Mouse (Mus musculus) macrophage (primary cell): Measurements from ENCODE around the gene Aicda. TPM values are rescaled to one million over a fixed set of nuclear protein-coding genes. Genes with fewer than 3 reads are reported as not detected.
A peak's percentile ranks its signal among the peaks of the same experiment; 100 is the strongest.
"Not testable (repeated sequence)": the region's sequence is repeated elsewhere in the genome, so short reads cannot be mapped to it uniquely, and the experiment has no call there.

ENCODE experiments used
- H3K27ac ChIP-seq: fragments of 350-480 bp; formaldehyde crosslinking; 2 replicates; pipeline ENCODE4 v1.9.0; 2021
- H3K36me3 ChIP-seq: fragments of 350-480 bp; formaldehyde crosslinking; 2 replicates; pipeline ENCODE4 v1.9.0; 2021; ENCODE audit errors: inconsistent target
- H3K4me3 ChIP-seq: fragments of 350-480 bp; formaldehyde crosslinking; 2 replicates; pipeline ENCODE4 v1.9.0; 2021; ENCODE audit errors: inconsistent target
- H3K79me2 ChIP-seq: fragments of 350-480 bp; formaldehyde crosslinking; 2 replicates; pipeline ENCODE4 v1.9.0; 2021; ENCODE audit errors: inconsistent target
- WGBS: methylation state at CpG from one replicate; pipeline ENCODE4 v1.1.7; 2026; ENCODE audit warnings: inconsistent platforms; ENCODE audit not compliant: missing documents; 5-methylcytosine and 5-hydroxymethylcytosine counted together
- polyA plus RNA-seq: library from polyadenylated mRNA; stranded (reverse); fragments of 250-400 nt; gene quantifications from 3 replicates; pipeline ENCODE4 v1.2.4, GENCODE M21; 2018; ENCODE audit warnings: inconsistent platforms

Gene Aicda
- polyA plus RNA-seq, 1 experiment from 2014 or later: 0.13 TPM

GRCm38 (mm10) chr6:122534032-122534431 is 19.6 kb upstream of the Aicda start:
- Histone ChIP-seq H3K27ac (no peak overlapping the region), H3K36me3 (no peaks in the 10 kb centered on the region), H3K79me2 (no peaks in the 10 kb centered on the region), H3K4me3 (no peak overlapping the region)
- 37% methylated on average over 3 of the region's 3 CpGs for WGBS

- no peaks in the 10 kb centered on the region for H3K79me2 ChIP-seq
- H3K4me3 ChIP-seq: no peak overlapping the region
- H3K36me3 ChIP-seq: no peaks in the 10 kb centered on the region
- no peak overlapping the region for H3K27ac ChIP-seq
- WGBS: 95% methylated on average over 9 of the region's 9 CpGs
These were observed 14.0 kb upstream of the Aicda start for GRCm38 (mm10) chr6:122539564-122539963.

GRCm38 (mm10) chr6:122542459-122542858 is 11.1 kb upstream of the Aicda start:
- not testable (repeated sequence) for H3K27ac ChIP-seq, H3K4me3 ChIP-seq, H3K36me3 ChIP-seq, H3K79me2 ChIP-seq
- 81% methylated on average over 5 of the region's 5 CpGs for WGBS

- Histone ChIP-seq H3K4me3 (no peak overlapping the region), H3K79me2 (no peaks in the 10 kb centered on the region), H3K36me3 (no peaks in the 10 kb centered on the region), H3K27ac (no peak overlapping the region)
- WGBS: 75% methylated on average over 5 of the region's 5 CpGs
These were observed 10.0 kb upstream of the Aicda start for GRCm38 (mm10) chr6:122543574-122543973.

- Histone ChIP-seq H3K36me3 (no peaks in the 10 kb centered on the region), H3K27ac (no peak overlapping the region), H3K4me3 (no peak overlapping the region), H3K79me2 (no peaks in the 10 kb centered on the region)
- 100% methylated on average over 1 of the region's 1 CpGs for WGBS
These were observed 8.9 kb upstream of the Aicda start for GRCm38 (mm10) chr6:122544672-122545071.

GRCm38 (mm10) chr6:122545289-122545882 is 8.2 kb upstream of the Aicda start:
- Histone ChIP-seq H3K4me3 (no peak overlapping the region), H3K79me2 (no peaks in the 10 kb centered on the region), H3K27ac (no peak overlapping the region; the same call in 1 of the 2 replicates)

GRCm38 (mm10) chr6:122545948-122546347 is 7.7 kb upstream of the Aicda start:
- no peaks in the 10 kb centered on the region for H3K79me2 ChIP-seq
- H3K36me3 ChIP-seq: no peaks in the 10 kb centered on the region
- H3K4me3 ChIP-seq: no peak overlapping the region
- no peak overlapping the region for H3K27ac ChIP-seq
- 84% methylated on average over 10 of the region's 10 CpGs for WGBS

More at GRCm38 (mm10) chr6:122545289-122545882, 8.2 kb upstream of the Aicda start:
- no peaks in the 10 kb centered on the region for H3K36me3 ChIP-seq
- 5% methylated on average over 9 of the region's 9 CpGs for WGBS

GRCm38 (mm10) chr6:122554102-122554501 is 501 bp downstream of the Aicda start:
- Histone ChIP-seq H3K27ac (no peak overlapping the region), H3K36me3 (no peaks in the 10 kb centered on the region), H3K4me3 (no peak overlapping the region), H3K79me2 (no peaks in the 10 kb centered on the region)
- WGBS: 56% methylated on average over 6 of the region's 6 CpGs

GRCm38 (mm10) chr6:122555266-122555665 is 1.7 kb downstream of the Aicda start:
- H3K79me2 ChIP-seq: no peaks in the 10 kb centered on the region
- H3K4me3 ChIP-seq: no peak overlapping the region
- WGBS: 59% methylated on average over 6 of the region's 7 CpGs
- H3K27ac ChIP-seq: no peak overlapping the region
- H3K36me3 ChIP-seq: no peaks in the 10 kb centered on the region

GRCm38 (mm10) chr6:122556959-122557561 is 3.5 kb downstream of the Aicda start:
- no peaks in the 10 kb centered on the region for H3K36me3 ChIP-seq
- WGBS: 11% methylated on average over 14 of the region's 15 CpGs
- H3K27ac ChIP-seq: no peak overlapping the region
- H3K79me2 ChIP-seq: no peaks in the 10 kb centered on the region
- H3K4me3 ChIP-seq: no peak overlapping the region

GRCm38 (mm10) chr6:122560427-122560826 is 6.8 kb downstream of the Aicda start:
- 5% methylated on average over 12 of the region's 17 CpGs for WGBS
- Histone ChIP-seq H3K4me3 (no peak overlapping the region), H3K79me2 (no peaks in the 10 kb centered on the region), H3K27ac (no peak overlapping the region), H3K36me3 (no peaks in the 10 kb centered on the region)

- no peaks in the 10 kb centered on the region for H3K79me2 ChIP-seq
- 85% methylated on average over 20 of the region's 20 CpGs for WGBS
- H3K27ac ChIP-seq: no peak overlapping the region
- H3K4me3 ChIP-seq: no peak overlapping the region
- no peaks in the 10 kb centered on the region for H3K36me3 ChIP-seq
These were observed 7.4 kb downstream of the Aicda start for GRCm38 (mm10) chr6:122561005-122561404.

GRCm38 (mm10) chr6:122562463-122562862 is 8.9 kb downstream of the Aicda start:
- no peaks in the 10 kb centered on the region for H3K36me3 ChIP-seq
- H3K27ac ChIP-seq: no peak overlapping the region
- H3K4me3 ChIP-seq: no peak overlapping the region
- WGBS: 8% methylated on average over 6 of the region's 6 CpGs
- H3K79me2 ChIP-seq: no peaks in the 10 kb centered on the region

- H3K27ac ChIP-seq: no peak overlapping the region
- H3K4me3 ChIP-seq: no peak overlapping the region
- WGBS: 86% methylated on average over 9 of the region's 9 CpGs
These were observed 11.6 kb downstream of the Aicda start for GRCm38 (mm10) chr6:122565070-122565784.

GRCm38 (mm10) chr6:122569113-122569512 is 15.5 kb downstream of the Aicda start:
- no peaks in the 10 kb centered on the region for H3K79me2 ChIP-seq
- peak overlapping the region; percentile 95 for H3K27ac ChIP-seq
- 92% methylated on average over 5 of the region's 5 CpGs for WGBS
- no peaks in the 10 kb centered on the region for H3K36me3 ChIP-seq
- no peak overlapping the region for H3K4me3 ChIP-seq

More at GRCm38 (mm10) chr6:122565070-122565784, 11.6 kb downstream of the Aicda start:
- H3K79me2 ChIP-seq: no peaks in the 10 kb centered on the region
- no peaks in the 10 kb centered on the region for H3K36me3 ChIP-seq
